Mouse (Mus musculus): ENCODE data around the gene March7.

The March7 gene

GRCm38 (mm10) chr2:60291381-60291780 is 81.7 kb downstream of the March7 start:
- DNase-seq: no peak

GRCm38 (mm10) chr2:60298266-60298665 is 88.6 kb downstream of the March7 start:
- DNase-seq: no peak

GRCm38 (mm10) chr2:60299323-60299722 is 89.6 kb downstream of the March7 start:
- DNase-seq: no peak
